Mouse (Mus musculus) liver, embryonic 14.5 days (tissue): ENCODE measurements at regions not wholly inside any gene's neighbourhood (a gene's known extent, or its start where the extent isn't known, plus 50 kb on each side); places are given as distances from the start of the nearest gene placed in this dataset.

Experiments used
- CTCF ChIP-seq: IDR thresholded peaks from 2 replicates; pipeline ENCODE4 v1.5.1; 2016; ENCODE audit warnings: antibody characterized with exemption, low read depth, control low read depth
- EP300 ChIP-seq: IDR thresholded peaks from 2 replicates; pipeline ENCODE4 v1.6.1; 2016; ENCODE audit warnings: antibody characterized with exemption, low read depth

GRCm38 (mm10) chr6:141167270-141167669 is 81.8 kb upstream of the Pde3a start:
- TF ChIP-seq CTCF (no peak), EP300 (no peak)
